Comparison of ENCODE assay signal across 9 mouse cellular contexts in genomic region chr16:50688818-50689506, GRCm38 (mm10).
DNase-seq lines count a peak whose midpoint lies in the region; ATAC-seq and TF ChIP-seq lines count a peak whose summit lies in the region.
"Had no signal": no experiment of that assay in that cellular context is flagged by ENCODE, and none has a peak within 500 bp of the region (broad histone marks: within the 10 kb centered on the region; RNA-seq: fewer than 3 reads in every experiment).

No protein-coding gene starts in this region.

- TF ChIP-seq CTCF in brain, embryonic 14.5 days (IDR thresholded peaks at IDR 0.05; ENCODE audit: borderline replicate concordance, extremely low read depth, insufficient read depth, insufficient read length), result peak; percentile 8; the same call in 1 of the 2 replicates

- 67% methylated on average over 11 of the region's 11 CpGs for WGBS in limb, embryonic 15.5 days

- ATAC-seq in limb, embryonic 15.5 days (ENCODE audit: insufficient number of reproducible peaks, low FRiP score, low TSS enrichment, low read depth), result no peak

- H3K27me3 ChIP-seq in limb, embryonic 15.5 days, result no peaks in the 10 kb centered on the region

- no peak overlapping the region for H3K9ac ChIP-seq in limb, embryonic 15.5 days

- H3K4me3 ChIP-seq in limb, embryonic 15.5 days, result 0 out of 2 replicates have a peak overlapping the region, but pooled peaks have one; percentile 5

- H3K27ac ChIP-seq in limb, embryonic 15.5 days, result no peak overlapping the region

- no peak for TF ChIP-seq POLR2A in brain, embryonic 14.5 days (IDR thresholded peaks at IDR 0.05; ENCODE audit: borderline replicate concordance, extremely low read depth, insufficient read depth, insufficient read length, poor library complexity, severe bottlenecking)

- no peaks in the 10 kb centered on the region for H3K4me1 ChIP-seq in limb, embryonic 15.5 days

- no peaks in the 10 kb centered on the region for H3K36me3 ChIP-seq in limb, embryonic 15.5 days

- no peaks in the 10 kb centered on the region for H3K9me3 ChIP-seq in limb, embryonic 15.5 days

- DNase-seq in kidney, adult 9 months, result peak; percentile 14
- no peak for DNase-seq in kidney, postnatal 10 days
- DNase-seq in CD4-positive helper T cell, adult 2 months (ENCODE audit: low read depth, low spot score), result peak; percentile 4
- peak; percentile 64 for DNase-seq in brain, embryonic 14.5 days (ENCODE audit: low read depth)
- no peak for DNase-seq in ovary, postnatal 14 days (ENCODE audit: low spot score)
- no peak for DNase-seq in layer of hippocampus, postnatal 36 days
- no peak for DNase-seq in testis, postnatal 10 days (ENCODE audit: low spot score)
- DNase-seq: adrenal gland, postnatal 36 days had no signal

- no peak overlapping the region for H3K4me2 ChIP-seq in limb, embryonic 15.5 days

Comparison
In these comparisons a context has a peak if more than half of its experiments do, and no peak if none do; other contexts are left out.
1. DNase-seq: peak in kidney, adult 9 months (single experiment), CD4-positive helper T cell, adult 2 months (single experiment) and brain, embryonic 14.5 days (single experiment); none in kidney, postnatal 10 days (single experiment), ovary, postnatal 14 days (single experiment), layer of hippocampus, postnatal 36 days (0 of 2) and testis, postnatal 10 days (single experiment).